Mouse (Mus musculus): ENCODE measurements around the gene Olfr315.
"Not testable (repeated sequence)": the region's sequence is repeated elsewhere in the genome, so short reads cannot be mapped to it uniquely, and the experiment has no call there.

The Olfr315 gene

GRCm38 (mm10) chr11:58814700-58815099 lies 41.7 kb downstream of the Olfr315 start, which contains the start of gene Olfr313:
TSS of gene Olfr313 (plus strand) at chr11:58815000.
- in situ Hi-C loops (cut with MboI; ENCODE audit: low sequenced_read_pairs), result not testable (repeated sequence)

DNA sequence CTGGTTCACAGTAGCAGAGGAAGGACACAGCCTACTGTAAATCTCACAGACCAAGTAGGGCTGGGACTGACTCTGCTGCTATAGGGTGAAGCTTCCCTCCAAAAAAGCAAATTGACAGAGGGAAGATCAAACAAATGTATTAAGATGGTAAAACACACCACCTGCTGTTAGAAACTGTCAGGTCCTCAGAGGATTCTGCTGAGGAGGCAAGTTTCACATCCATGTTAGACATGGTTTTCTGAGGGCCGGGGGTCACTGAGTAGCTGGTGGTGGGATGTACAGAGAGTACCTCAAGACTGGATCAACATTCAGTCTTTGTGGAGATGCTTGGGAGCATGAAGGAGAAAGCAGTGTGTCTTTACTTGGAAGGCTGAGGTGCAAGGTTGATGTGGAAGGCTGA lies 42.7 kb downstream of the Olfr315 start:
- in situ Hi-C loops (cut with MboI; ENCODE audit: low sequenced_read_pairs), result no loop called here

- in situ Hi-C loops (cut with MboI; ENCODE audit: low sequenced_read_pairs), result not testable (repeated sequence)
Observed at GRCm38 (mm10) chr11:58828937-58829336, 55.9 kb downstream of the Olfr315 start, which contains the start of gene Olfr312. TSS of gene Olfr312 (plus strand) at chr11:58829237.

- in situ Hi-C loops (cut with MboI; ENCODE audit: low sequenced_read_pairs), result no loop called here
Observed at GRCm38 (mm10) chr11:58829764-58830163, 56.8 kb downstream of the Olfr315 start.

Measured in CH12F3 (cell line).